Mouse (Mus musculus) midbrain, postnatal 0 days (tissue): ENCODE measurements around the gene Olfr1368. TPM values are rescaled to one million over a fixed set of nuclear protein-coding genes. Genes with fewer than 3 reads are reported as not detected.

Experiments used
- ATAC-seq: fragments of 200-750 bp; cut with Nextera tagmentation; 2 replicates; pipeline ENCODE4 v1.8.0; 2017; ENCODE audit warnings: moderate number of reproducible peaks, mild to moderate bottlenecking, moderate TSS enrichment, moderate library complexity; ENCODE audit not compliant: low FRiP score
- DNase-seq: peaks from one replicate; pipeline ENCODE4 v3.0.0-alpha.2; 2015; ENCODE audit warnings: low spot score
- H3K27ac ChIP-seq: fragments of 300-500 bp; sonication (generic); 2 replicates; pipeline ENCODE4 v1.5.1; 2014; ENCODE audit warnings: low read depth, mild to moderate bottlenecking, low read length, mixed read lengths
- H3K27me3 ChIP-seq: fragments of 300-500 bp; sonication (generic); 2 replicates; pipeline ENCODE4 v1.6.1; 2014; ENCODE audit warnings: low read length, control low read depth, mixed read lengths; ENCODE audit not compliant: insufficient read depth
- H3K36me3 ChIP-seq: fragments of 300-500 bp; sonication (generic); 2 replicates; pipeline ENCODE4 v1.6.1; 2014; ENCODE audit warnings: low read length, control low read depth, mixed read lengths; ENCODE audit not compliant: insufficient read depth
- H3K4me1 ChIP-seq: fragments of 300-500 bp; sonication (generic); 2 replicates; pipeline ENCODE4 v1.6.1; 2014; ENCODE audit warnings: mild to moderate bottlenecking, control low read depth, antibody characterized with exemption, low read length, mixed read lengths; ENCODE audit not compliant: insufficient read depth
- H3K4me2 ChIP-seq: fragments of 300-500 bp; sonication (generic); 2 replicates; pipeline ENCODE4 v1.6.1; 2014; ENCODE audit warnings: low read depth, mild to moderate bottlenecking, low read length, mixed read lengths; ENCODE audit not compliant: poor library complexity, severe bottlenecking
- H3K4me3 ChIP-seq: fragments of 300-500 bp; sonication (generic); 2 replicates; pipeline ENCODE4 v1.5.1; 2014; ENCODE audit warnings: low read depth, mild to moderate bottlenecking, low read length, moderate library complexity
- H3K9ac ChIP-seq: fragments of 300-500 bp; sonication (generic); replicated peaks from 2 replicates; pipeline ENCODE4 v1.6.1; 2014; ENCODE audit warnings: mild to moderate bottlenecking, low read length, moderate library complexity, mixed read lengths; ENCODE audit not compliant: poor library complexity, severe bottlenecking
- H3K9me3 ChIP-seq: fragments of 300-500 bp; sonication (generic); 2 replicates; pipeline ENCODE4 v1.6.1; 2016; ENCODE audit warnings: low read length, control low read depth
- CTCF ChIP-seq: IDR thresholded peaks from 2 replicates; pipeline ENCODE4 v1.5.1; 2016; ENCODE audit warnings: antibody characterized with exemption, mild to moderate bottlenecking
- WGBS: fragments of 180-500 bp; shearing (Covaris S2); extraction: QIAGEN DNeasy Blood & Tissue Kit; methylation state at CpG from one replicate; pipeline ENCODE4 v1.1.7; 2014; 5-methylcytosine and 5-hydroxymethylcytosine counted together
- polyA plus RNA-seq: library from polyadenylated mRNA; unstranded; fragments of >200 nt; fragmentation: Nextera tagmentation; extraction: Ambion mirVana; gene quantifications from 2 replicates; pipeline ENCODE4 v1.2.1, GENCODE M21; 2015
- total RNA-seq: library from RNA; depleted of rRNA; stranded (reverse); fragments of >200 nt; gene quantifications from 2 replicates; pipeline ENCODE4 v1.2.3, GENCODE M21; 2014

Gene Olfr1368
- total and polyA plus RNA-seq, 2 experiments from 2014 or later = not detected

- Histone ChIP-seq H3K9ac (no peak overlapping the region), H3K4me1 (no peaks in the 10 kb centered on the region), H3K36me3 (no peaks in the 10 kb centered on the region), H3K4me2 (peak overlapping the region; percentile 67), H3K27me3 (no peaks in the 10 kb centered on the region), H3K4me3 (peak overlapping the region; percentile 34), H3K9me3 (no peaks in the 10 kb centered on the region), H3K27ac (peak overlapping the region; percentile 3; the same call in 1 of the 2 replicates)
- DNase-seq (peak; percentile 80), ATAC-seq (peak; percentile 61)
- WGBS = 1% methylated on average over 16 of the region's 16 CpGs
- TF ChIP-seq CTCF = peak; percentile 24; the same call in 1 of the 2 replicates
These were observed 26.8 kb upstream of the Olfr1368 start for GRCm38 (mm10) chr13:21172241-21173027.

GRCm38 (mm10) chr13:21171600-21172150 lies 26.0 kb upstream of the Olfr1368 start:
- Histone ChIP-seq H3K4me3 (peak overlapping the region; percentile 34), H3K4me1 (no peaks in the 10 kb centered on the region), H3K27ac (no peak overlapping the region), H3K9ac (no peak overlapping the region), H3K9me3 (no peaks in the 10 kb centered on the region), H3K36me3 (no peaks in the 10 kb centered on the region), H3K27me3 (no peaks in the 10 kb centered on the region), H3K4me2 (peak overlapping the region; percentile 67)
- ATAC-seq = no peak; the same call in 1 of the 2 replicates
- DNase-seq = peak; percentile 77
- peak; percentile 59 for TF ChIP-seq CTCF
- under 1% methylated on average over 12 of the region's 12 CpGs for WGBS

- Histone ChIP-seq H3K9me3 (no peaks in the 10 kb centered on the region), H3K27me3 (no peaks in the 10 kb centered on the region), H3K4me2 (peak overlapping the region; percentile 67), H3K36me3 (no peaks in the 10 kb centered on the region), H3K27ac (no peak overlapping the region), H3K9ac (0 out of 2 replicates have a peak overlapping the region, but pooled peaks have one; percentile 39), H3K4me1 (no peaks in the 10 kb centered on the region), H3K4me3 (peak overlapping the region; percentile 34)
- DNase-seq = peak; percentile 24
- 8% methylated on average over 15 of the region's 15 CpGs for WGBS
- ATAC-seq = no peak
- no peak for TF ChIP-seq CTCF
These were observed 25.5 kb upstream of the Olfr1368 start for GRCm38 (mm10) chr13:21171156-21171530.

- Histone ChIP-seq H3K27me3 (no peaks in the 10 kb centered on the region), H3K4me3 (peak overlapping the region; percentile 47), H3K4me2 (peak overlapping the region; percentile 67), H3K9ac (0 out of 2 replicates have a peak overlapping the region, but pooled peaks have one; percentile 39), H3K27ac (no peak overlapping the region), H3K9me3 (no peaks in the 10 kb centered on the region), H3K4me1 (no peaks in the 10 kb centered on the region), H3K36me3 (no peaks in the 10 kb centered on the region)
- DNase-seq (no peak), ATAC-seq (no peak)
- no peak for TF ChIP-seq CTCF
- WGBS = 41% methylated on average over 17 of the region's 17 CpGs
These were observed 24.9 kb upstream of the Olfr1368 start for GRCm38 (mm10) chr13:21170431-21171155.

- Histone ChIP-seq H3K4me1 (no peaks in the 10 kb centered on the region), H3K36me3 (no peaks in the 10 kb centered on the region), H3K4me2 (peak overlapping the region; percentile 61), H3K9me3 (no peaks in the 10 kb centered on the region), H3K27ac (peak overlapping the region; percentile 67), H3K9ac (peak overlapping the region; percentile 37; the same call in 1 of the 2 replicates), H3K27me3 (no peaks in the 10 kb centered on the region), H3K4me3 (peak overlapping the region; percentile 47)
- no peak for TF ChIP-seq CTCF
- ATAC-seq (peak; percentile 85), DNase-seq (peak; percentile 90)
- WGBS = under 1% methylated on average over 39 of the region's 39 CpGs
These were observed 24.2 kb upstream of the Olfr1368 start for GRCm38 (mm10) chr13:21169657-21170430.
